Mouse (Mus musculus) urinary bladder, postnatal 36 days (tissue): ENCODE results near the gene Gm17334.

ENCODE experiments used
- DNase-seq, 2 experiments: peaks; one replicate each; pipeline ENCODE4 v3.0.0; 2022; ENCODE audit warnings: low spot score in 2 of 2, mixed read lengths in 1 of 2

Gm17334 gene

DNA sequence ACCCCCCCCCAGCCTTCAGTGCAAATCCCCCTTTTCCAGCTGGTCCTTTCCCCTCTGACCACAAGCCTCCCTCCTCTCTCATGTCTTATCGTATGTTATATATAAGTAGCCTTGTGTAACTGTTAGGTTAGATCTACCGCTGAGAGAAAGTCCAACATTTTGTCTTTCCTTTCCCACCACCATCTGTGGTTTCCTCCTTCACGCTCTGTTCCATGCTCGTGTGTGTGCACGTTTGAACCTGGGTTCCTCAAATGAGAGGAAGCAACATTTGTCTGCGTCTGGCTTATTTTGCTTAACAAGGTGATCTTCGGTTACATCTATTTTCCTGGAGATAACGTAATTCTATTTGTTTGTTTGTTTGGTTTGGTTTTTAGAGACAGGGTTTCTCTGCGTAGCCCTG lies 25.0 kb downstream of the Gm17334 start:
- no peak for DNase-seq

DNA sequence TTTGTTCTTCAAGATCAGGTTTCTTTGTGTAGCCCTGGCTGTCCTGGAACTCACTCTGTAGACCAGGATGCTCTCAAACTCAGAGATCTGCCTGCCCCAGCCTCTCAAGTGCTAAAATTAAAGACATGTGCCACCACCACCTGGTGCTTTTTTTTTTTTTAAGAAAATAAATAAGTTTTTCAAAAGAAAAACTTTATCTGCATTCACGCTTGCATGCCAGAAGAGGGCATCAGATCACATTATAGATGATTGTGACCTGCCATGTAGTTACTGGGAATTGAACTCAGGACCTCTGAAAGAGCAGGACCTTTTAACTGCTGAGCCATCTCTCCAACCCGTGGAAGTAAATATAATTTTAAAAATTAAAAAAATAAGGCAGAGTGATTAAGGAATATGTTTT lies 27.7 kb downstream of the Gm17334 start:
- no peak for DNase-seq

DNA sequence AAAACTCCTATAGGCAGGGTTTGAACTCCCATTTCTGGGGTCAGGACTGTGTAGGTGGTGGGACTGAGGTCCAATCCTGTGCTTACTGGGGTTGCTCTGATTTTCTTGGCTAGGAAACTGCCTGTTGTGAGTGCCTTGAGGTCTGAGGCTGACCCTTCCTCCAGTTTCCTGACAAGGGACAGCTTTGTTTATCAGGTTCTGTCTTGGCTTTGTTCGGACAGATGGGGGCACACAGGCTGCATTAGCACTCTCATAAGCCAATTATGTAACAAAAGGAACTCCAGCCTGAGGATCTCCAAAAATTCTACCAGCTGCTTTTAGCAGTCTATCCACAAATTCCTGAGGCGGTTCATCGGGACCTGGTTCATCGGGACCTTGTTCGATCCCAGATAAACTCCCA lies 30.6 kb downstream of the Gm17334 start:
- no peak for DNase-seq

DNA sequence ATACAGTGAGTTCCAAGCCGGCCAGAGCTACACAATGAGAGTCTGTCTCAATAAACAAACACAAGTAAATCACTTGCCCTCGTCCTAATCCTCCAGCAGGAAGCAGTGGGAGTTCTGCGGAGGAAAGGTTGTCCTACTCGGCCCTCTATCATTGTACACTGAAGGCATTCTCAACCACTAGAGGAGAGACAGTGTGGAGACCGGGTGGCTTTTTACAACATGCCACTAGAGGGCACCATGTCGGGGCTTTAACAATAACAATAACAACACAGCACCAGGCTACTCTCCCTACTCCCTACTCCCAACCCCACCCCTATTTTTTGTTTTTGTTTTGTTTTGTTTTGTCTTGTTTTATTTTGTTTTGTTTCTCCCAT lies 35.4 kb downstream of the Gm17334 start:
- peak; percentile 39 to 59 for DNase-seq

DNA sequence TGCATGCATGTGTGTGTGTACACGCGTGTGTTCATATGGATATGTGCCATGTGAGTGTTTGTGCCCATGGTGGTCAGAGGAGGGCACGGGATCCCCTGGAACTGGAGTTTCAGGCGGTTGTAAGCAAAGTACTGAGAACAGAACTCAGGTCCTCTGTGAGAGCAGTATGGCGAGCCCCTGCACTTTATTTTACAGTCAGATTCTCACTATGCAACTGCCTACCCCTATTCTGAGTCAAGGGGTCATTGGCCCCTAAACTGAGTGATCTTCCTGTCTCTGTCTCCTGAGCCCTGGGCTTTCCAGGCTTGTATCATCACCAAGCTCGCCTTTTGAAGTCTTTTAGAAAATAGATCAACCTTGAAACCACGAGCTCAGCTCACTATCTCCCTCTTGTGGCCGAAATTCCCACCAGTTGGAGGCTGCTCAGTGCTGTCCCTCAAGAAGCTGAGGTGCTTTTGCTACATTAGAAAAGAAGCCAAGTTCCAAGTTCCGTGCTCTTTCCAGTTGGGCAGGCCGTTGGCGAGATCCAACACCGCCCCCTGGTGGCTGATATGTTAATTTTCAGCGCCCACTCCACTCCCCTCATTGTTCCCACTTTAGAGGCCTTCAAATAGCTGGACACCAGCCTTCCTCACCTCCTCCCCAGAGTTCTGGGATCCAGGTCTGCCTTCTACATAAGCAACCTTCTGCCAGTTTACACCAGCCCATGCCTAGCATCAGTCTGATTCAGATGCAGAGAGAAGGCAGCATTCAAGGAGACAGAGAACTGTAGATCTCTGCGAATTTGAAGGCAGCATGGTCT lies 36.0 kb downstream of the Gm17334 start:
- DNase-seq, result peak; percentile 64 to 71

DNA sequence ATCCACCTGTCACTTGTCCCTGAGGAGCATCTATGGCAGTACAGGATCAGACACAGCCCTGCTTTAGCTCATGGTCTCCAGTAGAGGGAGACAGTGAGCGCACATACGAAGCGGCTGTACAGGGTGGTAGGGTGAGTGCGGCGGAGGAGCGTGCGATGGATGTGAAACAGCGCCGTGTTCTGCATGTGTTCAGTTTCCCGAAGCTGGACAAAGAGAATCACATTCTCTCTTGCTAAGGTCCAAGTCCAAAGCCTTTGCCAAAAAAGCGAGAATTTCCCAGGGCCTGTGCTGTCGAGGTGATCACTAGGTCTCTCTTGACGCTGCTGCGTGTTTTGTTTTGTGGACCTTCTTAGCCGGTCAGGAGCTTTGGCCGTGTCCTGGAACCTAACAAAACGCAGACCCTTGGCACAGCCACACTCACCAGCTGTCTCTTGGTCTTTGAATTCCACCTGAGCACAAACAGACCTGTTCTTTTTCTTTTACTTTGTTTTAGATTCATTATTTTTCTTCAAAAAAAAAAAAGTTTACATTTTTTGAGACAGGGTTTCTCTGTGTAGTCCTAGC lies 37.2 kb downstream of the Gm17334 start:
- peak in 1 of 2 experiments; percentile 37 for DNase-seq

DNA sequence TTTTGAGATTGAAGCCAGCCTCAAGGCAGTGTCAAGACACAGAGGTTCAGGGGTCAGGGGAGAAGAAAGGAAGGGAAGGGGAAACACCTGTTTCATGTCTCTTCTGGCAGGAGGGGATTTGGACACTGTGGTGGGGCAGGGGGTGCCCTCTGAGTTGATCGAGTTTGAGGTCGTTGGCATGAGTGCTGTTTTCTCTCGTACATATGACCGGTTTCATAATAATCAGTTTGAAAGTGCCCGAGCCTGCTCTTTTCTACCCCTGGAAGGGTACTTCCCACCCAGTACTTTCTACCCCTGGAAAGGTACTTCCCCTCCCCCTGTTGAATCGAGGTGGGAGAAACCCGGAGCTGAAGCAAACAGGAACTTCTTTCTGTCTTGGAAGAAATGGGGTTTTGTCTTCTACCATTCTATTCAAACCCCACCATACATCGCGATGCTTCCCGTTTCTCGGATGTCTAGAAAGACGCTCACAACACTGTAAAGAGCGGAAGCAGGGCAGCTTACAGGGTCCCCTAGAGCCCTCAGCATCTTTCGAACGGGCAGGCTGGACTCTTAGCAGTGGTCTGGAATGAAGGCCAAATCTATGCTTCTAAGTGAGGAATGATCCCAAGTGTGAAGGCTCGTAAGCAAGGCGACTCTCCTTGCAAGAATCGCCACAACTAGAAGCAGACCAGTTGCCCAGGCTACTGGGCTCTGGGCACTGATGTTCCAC lies 37.9 kb downstream of the Gm17334 start:
- DNase-seq, result no peak

DNA sequence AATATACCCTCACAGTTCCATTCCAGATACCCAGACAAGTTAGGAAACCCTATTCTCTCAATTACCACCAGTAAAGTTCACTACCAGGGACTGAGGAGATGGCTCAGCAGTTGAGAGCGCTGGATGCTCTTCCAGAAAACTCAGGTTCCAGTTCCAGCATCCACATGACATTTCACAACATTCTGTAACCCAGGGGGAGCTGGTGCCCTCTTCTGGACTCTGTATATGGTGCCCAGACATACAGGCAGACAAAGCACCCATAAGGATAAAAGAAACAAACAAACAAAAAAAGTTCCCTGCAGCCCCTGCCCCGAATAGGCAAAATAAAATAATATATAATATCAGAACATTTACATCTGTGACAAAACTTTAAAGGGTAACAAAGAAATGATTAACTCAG lies 38.6 kb downstream of the Gm17334 start:
- no peak for DNase-seq

DNA sequence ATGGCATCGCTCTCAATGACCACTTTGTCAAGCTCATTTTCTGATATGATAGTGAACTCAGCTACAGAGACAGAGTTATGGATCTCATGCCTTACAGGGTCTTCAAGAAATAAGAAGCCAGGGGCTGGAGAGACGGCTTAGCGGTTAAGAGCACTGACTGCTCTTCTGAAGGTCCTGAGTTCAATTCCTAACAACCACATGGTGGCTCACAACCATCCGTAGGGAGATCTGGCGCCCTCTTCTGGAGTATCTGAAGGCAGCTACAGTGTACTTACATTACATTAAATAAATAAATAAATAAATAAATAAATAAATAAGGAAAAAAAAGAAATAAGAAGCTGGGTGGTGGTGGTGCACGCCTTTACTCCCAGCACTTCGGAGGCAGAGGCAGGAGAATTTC lies 39.2 kb downstream of the Gm17334 start:
- no peak for DNase-seq

DNA sequence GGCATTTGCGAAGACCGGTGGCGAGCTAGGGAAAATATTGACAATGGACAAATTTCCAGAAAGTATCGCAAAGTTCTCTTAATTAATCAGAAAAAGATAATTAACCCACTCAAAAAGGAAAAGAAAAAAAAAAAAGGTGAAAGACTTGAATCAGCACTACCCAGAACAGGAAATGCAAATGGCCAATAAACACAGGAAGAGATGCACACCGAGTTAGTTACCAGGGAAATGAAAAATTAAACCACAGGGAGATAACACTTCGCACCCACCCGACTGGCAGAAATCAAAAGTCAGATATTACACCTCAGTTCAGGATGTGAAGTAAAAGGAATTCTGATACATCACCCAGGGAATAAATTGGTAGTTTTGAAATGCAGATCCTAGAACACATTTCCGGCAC lies 40.7 kb downstream of the Gm17334 start:
- DNase-seq, result no peak

DNA sequence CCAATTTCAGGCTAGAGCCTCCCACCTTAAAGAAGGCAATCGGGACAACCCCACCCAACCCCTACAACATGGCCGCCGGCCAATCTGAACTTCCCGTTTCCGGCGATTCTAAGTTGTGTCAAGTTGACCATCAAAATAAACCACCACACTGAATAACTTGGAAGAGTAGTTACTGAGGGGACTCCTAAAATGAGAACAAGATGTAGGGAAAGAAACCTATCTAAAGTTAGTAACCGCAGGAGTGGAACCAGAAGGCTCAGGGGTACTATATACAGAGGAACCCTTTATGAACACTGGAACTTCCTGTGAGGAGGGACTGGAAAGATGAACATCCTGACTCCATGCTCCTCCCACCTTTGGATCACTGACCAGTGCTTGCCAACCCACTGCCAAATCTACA lies 41.5 kb downstream of the Gm17334 start:
- no peak for DNase-seq
